Mouse (Mus musculus) CH12.LX (cell line): ENCODE measurements at regions not wholly inside any gene's neighbourhood (a gene's known extent, or its start where the extent isn't known, plus 50 kb on each side); places are given as distances from the start of the nearest gene placed in this dataset.

Source experiments
- BHLHE40 ChIP-seq: IDR thresholded peaks from 2 replicates; pipeline ENCODE4 v1.6.1; 2011; ENCODE audit warnings: mild to moderate bottlenecking, low read depth, low read length, improper control_type of control experiment
- CTCF ChIP-seq, 2 experiments: IDR thresholded peaks in 1 of 2; conservative IDR thresholded peaks in 1 of 2; 2 replicates each; pipeline ENCODE4 v1.5.1; 2011 to 2012; ENCODE audit warnings: low read depth in 2 of 2, low read length in 2 of 2, improper control_type of control experiment in 1 of 2, inconsistent platforms in 1 of 2, mild to moderate bottlenecking in 1 of 2, moderate library complexity in 1 of 2
- EP300 ChIP-seq: IDR thresholded peaks from 2 replicates; pipeline ENCODE4 v1.6.1; 2011; ENCODE audit warnings: low read length, improper control_type of control experiment
- GABPA ChIP-seq: IDR thresholded peaks from 2 replicates; pipeline ENCODE4 v1.6.1; 2012; ENCODE audit warnings: low read depth, low read length, improper control_type of control experiment, inconsistent platforms; ENCODE audit not compliant: insufficient replicate concordance
- HCFC1 ChIP-seq: IDR thresholded peaks from 2 replicates; pipeline ENCODE4 v1.6.1; 2012; ENCODE audit warnings: low read depth, mild to moderate bottlenecking, inconsistent platforms, low read length, improper control_type of control experiment
- MAFK ChIP-seq: IDR thresholded peaks from 2 replicates; pipeline ENCODE4 v1.6.1; 2011; ENCODE audit warnings: low read length, improper control_type of control experiment; ENCODE audit not compliant: insufficient replicate concordance
- NELFE ChIP-seq: IDR thresholded peaks from 2 replicates; pipeline ENCODE4 v1.6.1; 2011; ENCODE audit warnings: low read depth, low read length, improper control_type of control experiment
- POLR2A ChIP-seq: IDR thresholded peaks from 2 replicates; pipeline ENCODE4 v1.6.1; 2011; ENCODE audit warnings: low read depth, mild to moderate bottlenecking, improper control_type of control experiment, low read length
- POLR2AphosphoS2 ChIP-seq: IDR thresholded peaks from 2 replicates; pipeline ENCODE4 v1.6.1; 2011; ENCODE audit warnings: low read depth, low read length, improper control_type of control experiment
- SMC3 ChIP-seq: IDR thresholded peaks from 2 replicates; pipeline ENCODE4 v1.6.1; 2011; ENCODE audit warnings: low read depth, low read length, improper control_type of control experiment
- UBTF ChIP-seq: IDR thresholded peaks from 2 replicates; pipeline ENCODE4 v1.6.1; 2012; ENCODE audit warnings: low read depth, mild to moderate bottlenecking, inconsistent platforms, low read length, improper control_type of control experiment, moderate library complexity
- USF1 ChIP-seq: IDR thresholded peaks from 2 replicates; pipeline ENCODE4 v1.6.1; 2014; ENCODE audit warnings: low read depth, mild to moderate bottlenecking, inconsistent platforms, low read length, improper control_type of control experiment

DNA sequence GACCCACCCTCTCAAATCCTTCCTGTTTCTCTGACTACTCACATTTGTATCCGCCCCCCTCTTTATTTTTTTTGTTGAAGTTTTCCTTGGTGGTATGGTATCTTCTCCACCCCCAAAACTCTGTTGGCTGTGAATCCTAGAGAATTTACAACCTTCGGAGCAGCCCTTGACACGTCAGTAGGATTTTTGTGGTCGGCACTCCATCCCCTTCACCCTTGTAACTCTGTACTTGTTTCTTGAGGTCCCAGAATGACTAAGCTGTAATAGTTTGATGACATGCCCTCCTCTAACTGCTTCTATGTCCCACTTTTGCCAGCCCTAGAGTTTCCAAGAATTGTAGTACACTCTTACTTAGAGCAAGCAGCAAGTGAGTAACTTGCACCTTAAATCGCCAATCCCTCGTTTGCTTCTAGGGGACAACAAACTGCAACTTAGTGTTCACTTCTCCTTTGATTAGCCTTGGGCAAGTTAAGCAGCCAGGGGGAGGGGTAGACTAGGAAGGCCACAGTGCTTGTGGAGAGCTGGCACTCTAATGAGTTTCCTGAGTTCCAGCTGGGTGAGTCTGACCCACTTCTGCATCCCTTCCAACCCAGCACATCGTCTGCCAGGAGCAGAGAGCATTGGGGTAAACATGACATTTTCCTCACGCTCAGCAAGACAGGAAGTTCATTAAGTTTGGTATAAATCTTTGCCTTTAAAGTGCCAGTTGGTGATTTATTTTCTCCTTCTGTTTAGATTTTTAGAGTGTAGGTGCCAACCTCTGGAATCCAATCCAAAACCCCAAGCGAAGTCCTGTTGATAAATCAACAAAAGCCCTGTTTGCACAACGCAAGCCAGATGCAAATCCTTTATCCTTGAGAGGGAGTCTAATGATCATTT is 118.7 kb downstream of the Foxa2 start:
- no peak for TF ChIP-seq EP300
- no peak for TF ChIP-seq POLR2A
- no peak for TF ChIP-seq CTCF (conservative IDR thresholded peaks at IDR 0.05 in 1 of 2, IDR thresholded peaks at IDR 0.05 in 1 of 2; ENCODE audit: low read depth in 2 of 2, low read length in 2 of 2)
- no peak for TF ChIP-seq HCFC1
- no peak for TF ChIP-seq SMC3
- TF ChIP-seq MAFK, result no peak
- no peak for TF ChIP-seq POLR2AphosphoS2
- TF ChIP-seq NELFE, result no peak
- TF ChIP-seq GABPA, result no peak
- no peak for TF ChIP-seq USF1
- TF ChIP-seq UBTF, result no peak
- TF ChIP-seq BHLHE40, result no peak
